Mouse (Mus musculus) bone marrow macrophage, adult 2 months (primary cell): Measurements from ENCODE around the gene Pnpla2.

Experiments
- CTCF ChIP-seq: IDR thresholded peaks from 2 replicates; pipeline ENCODE4 v1.5.1; 2012; ENCODE audit warnings: low read depth, mild to moderate bottlenecking, low read length, moderate library complexity
- POLR2A ChIP-seq: IDR thresholded peaks from 2 replicates; pipeline ENCODE4 v1.6.1; 2012; ENCODE audit warnings: mild to moderate bottlenecking, low read depth, low read length, borderline replicate concordance

- TF ChIP-seq CTCF (no peak), POLR2A (no peak)
Observed at GRCm38 (mm10) chr7:141435129-141435855, 19.7 kb upstream of the Pnpla2 start.
